Comparison of ENCODE assay signal across 21 mouse cellular contexts in genomic region chr1:77307745-77308144, GRCm38 (mm10).
"Had no signal": no experiment of that assay in that cellular context is flagged by ENCODE, and none has a peak within 500 bp of the region (broad histone marks: within the 10 kb centered on the region; RNA-seq: fewer than 3 reads in every experiment).

No protein-coding gene starts in this region.

- H3K27ac ChIP-seq: kidney, postnatal 0 days; layer of hippocampus, adult 2 months; limb, embryonic 15.5 days; liver, embryonic 14.5 days; macrophage; midbrain, embryonic 12.5 days; midbrain, embryonic 15.5 days; neural tube, embryonic 12.5 days; neural tube, embryonic 15.5 days; stomach, embryonic 15.5 days had no signal

- H3K9me3 ChIP-seq: limb, embryonic 15.5 days; midbrain, embryonic 12.5 days; midbrain, embryonic 15.5 days; neural tube, embryonic 12.5 days; neural tube, embryonic 15.5 days; stomach, embryonic 15.5 days had no signal

- H3K27me3 ChIP-seq: limb, embryonic 15.5 days; midbrain, embryonic 15.5 days; neural tube, embryonic 12.5 days; stomach, embryonic 15.5 days had no signal

- H3K9ac ChIP-seq: limb, embryonic 15.5 days; liver, embryonic 14.5 days; liver, postnatal 0 days; lung, embryonic 14.5 days; midbrain, embryonic 12.5 days; midbrain, embryonic 15.5 days; neural tube, embryonic 12.5 days; neural tube, embryonic 15.5 days; stomach, embryonic 15.5 days had no signal

- H3K4me1 ChIP-seq: limb, embryonic 15.5 days; midbrain, embryonic 12.5 days; midbrain, embryonic 15.5 days; neural tube, embryonic 12.5 days; neural tube, embryonic 15.5 days; stomach, embryonic 15.5 days had no signal

- ATAC-seq: liver, postnatal 0 days; lung, postnatal 0 days; midbrain, embryonic 15.5 days had no signal

- H3K4me3 ChIP-seq: layer of hippocampus, adult 2 months; limb, embryonic 15.5 days; midbrain, embryonic 12.5 days; midbrain, embryonic 15.5 days; neural tube, embryonic 12.5 days; neural tube, embryonic 15.5 days; stomach, embryonic 15.5 days had no signal

- DNase-seq: kidney, postnatal 25 days; layer of hippocampus, adult 9-11 months; liver, postnatal 0 days; lung, embryonic 14.5 days; right cerebral cortex, adult 18-20 months; right cerebral cortex, postnatal 14 days; right cerebral cortex, postnatal 4 days; spleen, adult 18-20 months; thymus, postnatal 25 days had no signal

- H3K36me3 ChIP-seq: limb, embryonic 15.5 days; midbrain, embryonic 12.5 days; midbrain, embryonic 15.5 days; neural tube, embryonic 12.5 days; neural tube, embryonic 15.5 days; stomach, embryonic 15.5 days had no signal

- H3K4me2 ChIP-seq: limb, embryonic 15.5 days; liver, embryonic 11.5 days; lung, embryonic 14.5 days; midbrain, embryonic 12.5 days; midbrain, embryonic 15.5 days; neural tube, embryonic 12.5 days; neural tube, embryonic 15.5 days; stomach, embryonic 15.5 days had no signal
